Mouse (Mus musculus) midbrain, postnatal 0 days (tissue): ENCODE data around the gene Amot. TPM values are rescaled to one million over a fixed set of nuclear protein-coding genes. Genes with fewer than 3 reads are reported as not detected.

Source experiments
- ATAC-seq: fragments of 200-750 bp; cut with Nextera tagmentation; 2 replicates; pipeline ENCODE4 v1.8.0; 2017; ENCODE audit warnings: moderate number of reproducible peaks, mild to moderate bottlenecking, moderate TSS enrichment, moderate library complexity; ENCODE audit not compliant: low FRiP score
- DNase-seq: peaks from one replicate; pipeline ENCODE4 v3.0.0-alpha.2; 2015; ENCODE audit warnings: low spot score
- H3K27ac ChIP-seq: fragments of 300-500 bp; sonication (generic); 2 replicates; pipeline ENCODE4 v1.5.1; 2014; ENCODE audit warnings: low read depth, mild to moderate bottlenecking, low read length, mixed read lengths
- H3K27me3 ChIP-seq: fragments of 300-500 bp; sonication (generic); 2 replicates; pipeline ENCODE4 v1.6.1; 2014; ENCODE audit warnings: low read length, control low read depth, mixed read lengths; ENCODE audit not compliant: insufficient read depth
- H3K36me3 ChIP-seq: fragments of 300-500 bp; sonication (generic); 2 replicates; pipeline ENCODE4 v1.6.1; 2014; ENCODE audit warnings: low read length, control low read depth, mixed read lengths; ENCODE audit not compliant: insufficient read depth
- H3K4me1 ChIP-seq: fragments of 300-500 bp; sonication (generic); 2 replicates; pipeline ENCODE4 v1.6.1; 2014; ENCODE audit warnings: mild to moderate bottlenecking, control low read depth, antibody characterized with exemption, low read length, mixed read lengths; ENCODE audit not compliant: insufficient read depth
- H3K4me2 ChIP-seq: fragments of 300-500 bp; sonication (generic); 2 replicates; pipeline ENCODE4 v1.6.1; 2014; ENCODE audit warnings: low read depth, mild to moderate bottlenecking, low read length, mixed read lengths; ENCODE audit not compliant: poor library complexity, severe bottlenecking
- H3K4me3 ChIP-seq: fragments of 300-500 bp; sonication (generic); 2 replicates; pipeline ENCODE4 v1.5.1; 2014; ENCODE audit warnings: low read depth, mild to moderate bottlenecking, low read length, moderate library complexity
- H3K9ac ChIP-seq: fragments of 300-500 bp; sonication (generic); replicated peaks from 2 replicates; pipeline ENCODE4 v1.6.1; 2014; ENCODE audit warnings: mild to moderate bottlenecking, low read length, moderate library complexity, mixed read lengths; ENCODE audit not compliant: poor library complexity, severe bottlenecking
- H3K9me3 ChIP-seq: fragments of 300-500 bp; sonication (generic); 2 replicates; pipeline ENCODE4 v1.6.1; 2016; ENCODE audit warnings: low read length, control low read depth
- CTCF ChIP-seq: IDR thresholded peaks from 2 replicates; pipeline ENCODE4 v1.5.1; 2016; ENCODE audit warnings: antibody characterized with exemption, mild to moderate bottlenecking
- WGBS: fragments of 180-500 bp; shearing (Covaris S2); extraction: QIAGEN DNeasy Blood & Tissue Kit; methylation state at CpG from one replicate; pipeline ENCODE4 v1.1.7; 2014; 5-methylcytosine and 5-hydroxymethylcytosine counted together
- polyA plus RNA-seq: library from polyadenylated mRNA; unstranded; fragments of >200 nt; fragmentation: Nextera tagmentation; extraction: Ambion mirVana; gene quantifications from 2 replicates; pipeline ENCODE4 v1.2.1, GENCODE M21; 2015
- total RNA-seq: library from RNA; depleted of rRNA; stranded (reverse); fragments of >200 nt; gene quantifications from 2 replicates; pipeline ENCODE4 v1.2.3, GENCODE M21; 2014; rRNA removed

The Amot gene
- 19.0 and 22.3 TPM in 2 replicates for total RNA-seq
- polyA plus RNA-seq: 5.9 and 6.2 TPM in 2 replicates

DNA sequence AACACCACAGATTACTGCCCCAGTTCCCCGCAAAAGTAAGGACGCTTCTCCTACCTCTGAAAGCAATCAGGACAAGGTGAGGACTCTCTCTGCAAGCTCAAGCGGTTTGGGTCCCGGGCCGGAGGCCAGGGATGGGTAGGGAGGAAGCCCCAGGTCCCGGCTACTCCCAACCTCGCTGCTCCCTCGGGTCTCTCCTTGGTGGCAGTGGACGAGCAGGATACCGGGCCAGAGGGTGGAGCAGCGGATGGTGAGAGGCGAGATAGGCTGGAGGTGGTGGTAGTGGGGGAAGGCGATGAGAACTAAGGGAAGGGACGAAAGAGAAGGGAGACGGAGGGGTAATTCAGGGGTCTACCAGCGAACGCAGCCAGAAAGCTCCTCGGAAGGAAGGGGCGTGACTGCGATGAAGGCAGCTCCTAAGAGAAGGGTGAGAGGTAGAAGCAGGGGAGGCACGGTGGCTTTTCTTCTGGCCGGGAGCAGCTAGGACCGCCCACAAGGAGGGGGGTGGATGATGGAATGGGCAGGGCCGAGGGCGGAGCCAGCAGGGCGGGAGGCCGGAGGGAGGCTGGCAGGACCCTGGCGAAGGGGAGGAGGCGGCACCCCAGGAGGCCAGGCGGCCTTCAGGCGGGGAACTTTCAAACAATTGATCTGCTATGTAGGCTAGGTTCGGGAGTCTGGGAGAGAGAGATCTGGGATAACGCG, at the start of gene Amot:
TSS of gene Amot (minus strand) at position 465 of the 699 bp plus-strand sequence.
- Histone ChIP-seq H3K36me3 (no peaks in the 10 kb centered on the region), H3K4me2 (peak within 1 kb of the TSS; percentile 60), H3K27me3 (no peaks in the 10 kb centered on the region), H3K4me1 (no peaks in the 10 kb centered on the region), H3K9me3 (no peaks in the 10 kb centered on the region), H3K9ac (peak within 1 kb of the TSS; percentile 57), H3K27ac (no peak within 1 kb of the TSS), H3K4me3 (peak within 1 kb of the TSS; percentile 49)
- peak; percentile 74 for DNase-seq
- TF ChIP-seq CTCF: no peak
- 17% methylated on average over 31 of the region's 34 CpGs for WGBS
- ATAC-seq: peak; percentile 88

DNA sequence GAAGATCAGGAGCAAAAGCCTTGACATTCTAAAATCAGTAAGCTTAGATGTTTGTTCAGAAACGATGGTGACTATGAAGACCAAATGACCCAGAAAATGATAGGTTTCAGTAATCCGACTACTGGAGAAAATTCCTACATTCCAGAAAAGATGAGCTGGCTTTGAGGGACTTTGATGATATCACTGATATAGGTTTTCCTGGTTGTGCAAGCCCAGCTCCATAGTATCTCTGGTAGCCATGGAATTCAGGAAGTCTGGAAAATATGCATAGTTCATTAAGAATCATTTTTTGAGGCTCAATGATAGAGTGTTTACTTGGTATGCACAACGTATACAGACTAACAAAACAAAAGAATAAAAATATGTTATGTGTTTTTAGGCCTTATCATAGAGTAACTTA, 40.1 kb upstream of the Amot start:
- Histone ChIP-seq H3K27ac (no peak overlapping the region), H3K9me3 (no peaks in the 10 kb centered on the region), H3K4me3 (no peak overlapping the region), H3K27me3 (no peaks in the 10 kb centered on the region), H3K4me2 (no peak overlapping the region), H3K36me3 (no peaks in the 10 kb centered on the region), H3K4me1 (no peaks in the 10 kb centered on the region), H3K9ac (no peak overlapping the region)
- TF ChIP-seq CTCF: no peak
- DNase-seq (no peak), ATAC-seq (no peak)
- WGBS: 69% methylated on average over 3 of the region's 3 CpGs

DNA sequence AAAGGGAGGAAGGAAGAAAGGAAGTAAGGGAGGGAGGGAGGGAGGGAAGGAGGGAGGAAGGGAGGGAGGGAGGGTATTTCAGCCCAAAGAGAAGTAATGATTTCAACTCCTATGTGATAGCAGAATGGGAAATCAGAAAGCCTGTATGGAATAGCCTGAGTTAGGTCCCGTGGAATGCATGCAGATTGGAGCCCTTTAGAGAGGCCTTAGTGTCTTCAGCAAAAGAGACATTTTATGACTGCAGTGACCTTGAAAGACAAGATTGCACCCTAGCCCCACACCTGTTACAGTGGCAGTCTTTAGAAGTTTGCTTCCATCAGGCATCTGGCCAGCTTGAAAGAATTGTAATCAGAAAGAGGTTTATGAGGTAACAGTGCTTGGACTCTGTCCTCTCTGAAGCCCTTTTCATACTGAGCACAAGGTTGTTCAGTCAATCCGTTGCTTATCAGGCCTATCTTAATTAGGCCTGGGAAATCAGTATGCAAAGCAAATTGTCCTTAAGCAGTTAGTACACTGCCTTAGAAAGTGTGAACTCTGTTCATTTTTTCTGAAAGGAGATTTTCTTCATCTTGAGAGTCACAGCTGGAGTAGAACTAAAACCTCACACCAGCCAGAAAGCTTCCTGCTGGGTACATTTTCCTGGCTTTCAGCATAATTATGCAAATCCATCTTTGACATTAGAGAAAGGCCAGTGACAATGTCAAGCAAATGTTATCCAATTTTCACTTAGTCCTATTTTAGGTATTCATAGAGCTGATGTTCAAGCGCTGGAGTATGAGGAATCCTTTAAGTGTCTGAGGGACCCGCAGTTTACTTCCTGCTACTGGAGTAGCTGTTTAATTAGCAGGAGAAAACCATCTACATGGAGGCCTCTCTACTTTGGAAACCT, 38.9 kb upstream of the Amot start:
- Histone ChIP-seq H3K4me1 (no peaks in the 10 kb centered on the region), H3K36me3 (no peaks in the 10 kb centered on the region), H3K4me3 (no peak overlapping the region), H3K9me3 (no peaks in the 10 kb centered on the region), H3K27ac (no peak overlapping the region), H3K4me2 (no peak overlapping the region), H3K9ac (no peak overlapping the region), H3K27me3 (no peaks in the 10 kb centered on the region)
- ATAC-seq: no peak
- no peak for DNase-seq
- 32% methylated on average over 4 of the region's 4 CpGs for WGBS
- TF ChIP-seq CTCF: no peak

DNA sequence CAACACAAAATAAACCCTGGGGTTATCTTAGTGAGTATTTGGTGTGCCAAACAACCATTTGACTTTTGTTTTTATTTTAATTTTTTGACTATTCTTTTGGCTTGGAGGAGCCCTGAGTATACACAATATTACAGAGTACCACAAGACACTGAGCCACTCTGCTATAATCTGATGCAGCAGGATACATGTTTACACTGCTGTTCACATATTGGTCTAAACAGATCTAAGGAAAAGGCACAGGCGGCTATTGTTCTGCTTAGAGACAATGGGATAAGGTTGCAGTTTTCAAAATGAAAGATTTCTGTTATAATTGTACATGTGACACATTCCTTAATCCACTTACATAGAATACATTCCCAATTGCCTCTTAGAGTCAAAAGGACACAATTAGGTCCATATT, 36.1 kb upstream of the Amot start:
- no peak overlapping the region for H3K9ac ChIP-seq
- H3K9me3 ChIP-seq: no peaks in the 10 kb centered on the region
- H3K27me3 ChIP-seq: no peaks in the 10 kb centered on the region
- H3K4me3 ChIP-seq: no peak overlapping the region
- TF ChIP-seq CTCF: no peak
- 66% methylated on average over 1 of the region's 1 CpGs for WGBS
- H3K4me1 ChIP-seq: no peaks in the 10 kb centered on the region
- H3K4me2 ChIP-seq: no peak overlapping the region
- H3K36me3 ChIP-seq: no peaks in the 10 kb centered on the region
- ATAC-seq: no peak
- H3K27ac ChIP-seq: no peak overlapping the region
- no peak for DNase-seq

DNA sequence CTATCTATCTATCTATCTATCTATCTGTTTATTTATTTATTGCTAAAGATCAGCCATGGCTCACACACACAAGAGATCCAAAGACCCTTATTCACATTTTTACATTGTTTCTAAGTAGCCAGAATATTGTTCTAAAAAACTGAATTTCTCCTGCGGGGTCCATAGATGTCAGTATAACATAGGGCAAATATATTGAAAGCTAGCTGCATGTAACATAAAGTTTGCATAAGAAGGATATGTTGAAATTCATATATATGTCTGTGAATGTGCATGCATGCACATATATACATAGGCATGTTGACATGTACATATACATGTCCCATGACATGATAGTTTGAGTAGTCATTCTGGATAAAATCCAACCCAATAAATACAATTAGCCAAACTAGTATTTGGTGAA, 35.3 kb upstream of the Amot start:
- Histone ChIP-seq H3K27ac (no peak overlapping the region), H3K4me2 (no peak overlapping the region), H3K9ac (no peak overlapping the region), H3K36me3 (no peaks in the 10 kb centered on the region), H3K27me3 (no peaks in the 10 kb centered on the region), H3K9me3 (no peaks in the 10 kb centered on the region), H3K4me1 (no peaks in the 10 kb centered on the region), H3K4me3 (no peak overlapping the region)
- peak; percentile 69 for TF ChIP-seq CTCF
- no peak for DNase-seq
- no peak for ATAC-seq
- WGBS: 83% methylated on average over 1 of the region's 1 CpGs

DNA sequence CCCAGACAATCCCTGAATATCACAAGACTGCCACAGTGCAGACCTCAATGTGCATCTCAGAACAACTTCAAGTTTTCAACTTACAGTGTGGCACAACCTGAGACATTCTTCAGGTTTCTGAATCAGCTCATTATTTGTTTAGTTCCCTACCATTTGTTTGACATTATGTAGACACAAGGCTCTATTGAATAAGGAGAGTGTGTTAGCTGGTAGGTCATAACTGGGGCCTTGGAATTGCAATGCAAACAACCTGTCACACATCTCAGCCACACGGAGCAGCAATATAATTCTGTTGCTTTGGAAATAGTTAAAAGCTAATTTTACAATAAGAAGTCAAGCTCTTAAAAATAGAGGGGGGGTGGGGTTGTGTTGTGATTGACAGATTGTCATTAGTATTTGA, 24.6 kb upstream of the Amot start:
- H3K9me3 ChIP-seq: no peaks in the 10 kb centered on the region
- no peak overlapping the region for H3K4me3 ChIP-seq
- no peaks in the 10 kb centered on the region for H3K27me3 ChIP-seq
- WGBS: 57% methylated on average over 1 of the region's 1 CpGs
- H3K4me2 ChIP-seq: no peak overlapping the region
- H3K4me1 ChIP-seq: no peaks in the 10 kb centered on the region
- no peak overlapping the region for H3K9ac ChIP-seq
- no peak overlapping the region for H3K27ac ChIP-seq
- ATAC-seq (no peak), DNase-seq (no peak)
- no peaks in the 10 kb centered on the region for H3K36me3 ChIP-seq
- no peak for TF ChIP-seq CTCF
